Mouse (Mus musculus) heart, adult 2 months (tissue): ENCODE results near the gene Fryl. TPM values are rescaled to one million over a fixed set of nuclear protein-coding genes. Genes with fewer than 3 reads are reported as not detected.
A peak's percentile ranks its signal among the peaks of the same experiment; 100 is the strongest.

ENCODE experiments used
- DNase-seq, 2 experiments: peaks; one replicate each; pipeline ENCODE4 v3.0.0; 2021
- H3K27ac ChIP-seq: fragments of 200-600 bp; 2 replicates; pipeline ENCODE4 v1.8.1; 2022
- H3K27me3 ChIP-seq: fragments of 200-500 bp; 2 replicates; pipeline ENCODE4 v1.6.1; 2012; ENCODE audit warnings: mild to moderate bottlenecking, low read length, inconsistent platforms, mixed read lengths; ENCODE audit not compliant: control insufficient read depth, insufficient read depth
- H3K36me3 ChIP-seq: fragments of 200-500 bp; 2 replicates; pipeline ENCODE4 v1.6.1; 2012; ENCODE audit warnings: low read length, inconsistent platforms; ENCODE audit not compliant: control insufficient read depth, insufficient read depth
- H3K4me1 ChIP-seq: fragments of 200-500 bp; 2 replicates; pipeline ENCODE4 v1.6.1; 2011; ENCODE audit warnings: low read length; ENCODE audit not compliant: control insufficient read depth, insufficient read depth
- H3K4me3 ChIP-seq: fragments of 200-600 bp; 2 replicates; pipeline ENCODE4 v1.8.1; 2022
- H3K79me2 ChIP-seq: fragments of 200-500 bp; replicated peaks from 2 replicates; pipeline ENCODE4 v1.6.1; 2012; ENCODE audit warnings: mild to moderate bottlenecking, inconsistent platforms, low read length, moderate library complexity, mixed read lengths; ENCODE audit not compliant: control insufficient read depth, insufficient read depth
- H3K9ac ChIP-seq: fragments of 200-500 bp; 2 replicates; pipeline ENCODE4 v1.6.1; 2012; ENCODE audit warnings: low read depth, mild to moderate bottlenecking, control low read depth, inconsistent platforms, low read length, mixed read lengths
- CTCF ChIP-seq: fragments of 200-600 bp; IDR thresholded peaks from 2 replicates; pipeline ENCODE4 v1.8.1; 2022; ENCODE audit warnings: antibody characterized with exemption, mild to moderate bottlenecking, moderate library complexity
- EP300 ChIP-seq: fragments of 200-500 bp; IDR thresholded peaks from 2 replicates; pipeline ENCODE4 v1.6.1; 2011; ENCODE audit warnings: low read depth, low read length, control low read depth; ENCODE audit not compliant: insufficient read depth
- POLR2A ChIP-seq: fragments of 200-500 bp; IDR thresholded peaks from 2 replicates; pipeline ENCODE4 v1.6.1; 2011; ENCODE audit warnings: mild to moderate bottlenecking, low read depth, low read length, control low read depth; ENCODE audit not compliant: insufficient read depth
- WGBS: fragments of 180-500 bp; shearing (Covaris S2); methylation state at CpG from one replicate; pipeline ENCODE4 v1.1.7; 2018; 5-methylcytosine and 5-hydroxymethylcytosine counted together
- intact Hi-C: fragments of 180-260 bp; cut with DNase I; formaldehyde crosslinking; loops from one replicate; pipeline ENCODE4 v1.15.1; 2025
- polyA plus RNA-seq: library from polyadenylated mRNA; depleted of rRNA; stranded (reverse); fragments of >200 nt; gene quantifications from 2 replicates; pipeline ENCODE4 v1.2.3, GENCODE M21; 2012
- total RNA-seq, 2 experiments: library from RNA; stranded (reverse); gene quantifications; 2 replicates each; pipeline ENCODE4 v1.2.3; 2021

Fryl gene
- total and polyA plus RNA-seq, 3 experiments, result 25.9 to 40.7 (median 32.9) TPM

DNA sequence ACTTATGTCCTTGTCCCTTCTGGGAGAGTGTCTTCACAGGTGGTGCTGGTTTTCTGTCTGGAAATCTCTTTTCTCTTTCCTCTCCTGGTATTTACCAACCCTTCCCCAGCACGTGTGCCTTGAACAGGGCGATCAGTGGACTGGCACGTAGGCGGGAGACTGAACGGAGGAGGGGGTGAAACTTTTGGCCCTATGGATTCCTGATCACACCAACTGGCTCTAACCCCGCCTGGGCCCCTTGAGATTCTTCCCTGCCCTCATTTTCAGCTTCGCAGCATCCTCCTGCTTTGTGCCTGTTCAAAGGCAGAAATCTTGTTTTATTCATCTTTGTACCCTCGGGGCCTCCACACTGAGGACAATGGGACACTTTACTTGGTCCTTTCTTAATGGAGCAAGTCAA lies 262.0 kb downstream of the Fryl start:
- no peaks in the 10 kb centered on the region for H3K79me2 ChIP-seq
- intact Hi-C loops, result no loop called here
- 83% methylated on average over 8 of the region's 8 CpGs for WGBS
- DNase-seq, result no peak
- no peaks in the 10 kb centered on the region for H3K4me1 ChIP-seq
- no peak overlapping the region for H3K27ac ChIP-seq
- TF ChIP-seq EP300, result no peak
- no peaks in the 10 kb centered on the region for H3K27me3 ChIP-seq
- H3K36me3 ChIP-seq, result no peaks in the 10 kb centered on the region
- no peak overlapping the region for H3K9ac ChIP-seq
- no peak overlapping the region for H3K4me3 ChIP-seq

DNA sequence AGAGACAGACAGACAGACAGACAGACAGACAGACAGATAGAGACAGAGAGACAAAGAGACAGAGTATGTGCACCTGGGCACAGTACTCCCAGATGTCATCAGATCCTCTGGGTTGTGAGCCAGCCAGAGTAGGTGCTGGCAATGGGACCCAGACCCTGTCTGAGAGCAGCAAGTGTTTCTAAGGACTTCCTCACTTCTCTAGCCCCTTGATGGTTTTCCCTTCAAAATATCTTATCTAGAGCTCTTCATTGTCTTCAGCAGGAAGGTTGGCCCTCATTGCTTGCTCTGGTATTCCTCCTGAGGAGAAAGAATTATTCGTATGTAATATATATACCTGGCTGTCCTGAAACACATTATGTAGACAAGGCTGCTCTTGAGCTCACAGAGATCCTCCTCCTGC lies 263.9 kb downstream of the Fryl start:
- no peak for TF ChIP-seq CTCF
- TF ChIP-seq EP300, result no peak
- TF ChIP-seq POLR2A, result no peak
- Histone ChIP-seq H3K4me3 (no peak overlapping the region), H3K27ac (no peak overlapping the region), H3K79me2 (no peaks in the 10 kb centered on the region), H3K9ac (no peak overlapping the region), H3K27me3 (no peaks in the 10 kb centered on the region), H3K36me3 (no peaks in the 10 kb centered on the region), H3K4me1 (no peaks in the 10 kb centered on the region)
- WGBS, result 69% methylated on average over 1 of the region's 1 CpGs
- intact Hi-C loops, result no loop called here
- DNase-seq, result no peak

DNA sequence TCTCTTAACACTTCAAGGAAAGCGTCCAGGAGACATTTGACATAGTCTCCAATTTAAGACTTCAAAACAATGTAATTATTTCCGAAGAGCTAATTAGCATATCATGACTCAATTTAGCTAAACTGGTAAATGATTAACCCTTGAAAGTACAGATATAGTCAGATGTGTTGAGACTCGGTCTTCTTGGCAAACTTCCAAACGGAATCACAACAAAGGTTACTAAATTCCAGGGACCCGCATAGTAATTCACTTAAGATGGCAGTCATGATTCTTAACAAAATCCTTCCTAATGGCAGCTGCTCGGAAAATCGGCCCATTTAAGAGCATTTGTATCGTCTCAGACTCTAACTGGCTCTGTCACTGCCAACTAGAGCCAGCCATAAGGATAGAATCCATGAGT lies 266.7 kb downstream of the Fryl start:
- no peak overlapping the region for H3K27ac ChIP-seq
- no peaks in the 10 kb centered on the region for H3K36me3 ChIP-seq
- intact Hi-C loops, result no loop called here
- TF ChIP-seq CTCF (no peak), EP300 (no peak), POLR2A (no peak)
- H3K9ac ChIP-seq, result no peak overlapping the region
- H3K4me1 ChIP-seq, result no peaks in the 10 kb centered on the region
- no peak overlapping the region for H3K4me3 ChIP-seq
- no peaks in the 10 kb centered on the region; the same call in 1 of the 2 replicates for H3K27me3 ChIP-seq
- no peaks in the 10 kb centered on the region for H3K79me2 ChIP-seq
- no peak for DNase-seq
- 73% methylated on average over 8 of the region's 8 CpGs for WGBS

GRCm38 (mm10) chr5:72987786-72988185 lies 268.6 kb downstream of the Fryl start:
- intact Hi-C loops, result no loop called here
- TF ChIP-seq EP300 (no peak), POLR2A (no peak), CTCF (no peak)
- Histone ChIP-seq H3K36me3 (no peaks in the 10 kb centered on the region), H3K9ac (no peak overlapping the region), H3K4me1 (no peaks in the 10 kb centered on the region), H3K27me3 (no peaks in the 10 kb centered on the region; the same call in 1 of the 2 replicates), H3K4me3 (no peak overlapping the region), H3K27ac (no peak overlapping the region), H3K79me2 (no peaks in the 10 kb centered on the region)
- no peak for DNase-seq
- 83% methylated on average over 7 of the region's 7 CpGs for WGBS

GRCm38 (mm10) chr5:72984091-72984490 lies 272.3 kb downstream of the Fryl start:
- Histone ChIP-seq H3K4me1 (no peaks in the 10 kb centered on the region), H3K36me3 (no peaks in the 10 kb centered on the region), H3K27ac (no peak overlapping the region), H3K79me2 (no peaks in the 10 kb centered on the region), H3K4me3 (no peak overlapping the region), H3K27me3 (no peaks in the 10 kb centered on the region; the same call in 1 of the 2 replicates), H3K9ac (no peak overlapping the region)
- TF ChIP-seq POLR2A (no peak), CTCF (peak; percentile 96), EP300 (no peak)
- 4% methylated on average over 2 of the region's 2 CpGs for WGBS
- intact Hi-C loops, result loop anchor here (2.0 to 5.0 kb wide), 3 partner anchors 87 to 397 kb away; no protein-coding TSS in a partner anchor
- DNase-seq, result no peak

GRCm38 (mm10) chr5:72976539-72976938 lies 279.9 kb downstream of the Fryl start:
- intact Hi-C loops, result loop anchor here (10.0 kb wide), 1 partner anchor 338 kb away; no protein-coding TSS in a partner anchor
- no peak overlapping the region for H3K4me3 ChIP-seq
- no peak for TF ChIP-seq EP300
- no peak for TF ChIP-seq CTCF
- no peak for TF ChIP-seq POLR2A
- no peaks in the 10 kb centered on the region for H3K4me1 ChIP-seq
- H3K36me3 ChIP-seq, result peaks cover 4% of the 10 kb centered on the region
- no peaks in the 10 kb centered on the region for H3K27me3 ChIP-seq
- DNase-seq, result no peak
- no peak overlapping the region for H3K27ac ChIP-seq
- H3K9ac ChIP-seq, result no peak overlapping the region
- no peaks in the 10 kb centered on the region for H3K79me2 ChIP-seq
- 80% methylated on average over 4 of the region's 4 CpGs for WGBS
